Mouse (Mus musculus) 3134 (cell line): ENCODE measurements around the gene Ubn1.
A peak's percentile ranks its signal among the peaks of the same experiment; 100 is the strongest.

Experiments used
- DNase-seq: peaks from one replicate; pipeline ENCODE4 v3.0.0-alpha.2; 2011; ENCODE audit warnings: low spot score; ENCODE audit not compliant: insufficient read length; ENCODE audit errors: extremely low read depth

The Ubn1 gene

DNA sequence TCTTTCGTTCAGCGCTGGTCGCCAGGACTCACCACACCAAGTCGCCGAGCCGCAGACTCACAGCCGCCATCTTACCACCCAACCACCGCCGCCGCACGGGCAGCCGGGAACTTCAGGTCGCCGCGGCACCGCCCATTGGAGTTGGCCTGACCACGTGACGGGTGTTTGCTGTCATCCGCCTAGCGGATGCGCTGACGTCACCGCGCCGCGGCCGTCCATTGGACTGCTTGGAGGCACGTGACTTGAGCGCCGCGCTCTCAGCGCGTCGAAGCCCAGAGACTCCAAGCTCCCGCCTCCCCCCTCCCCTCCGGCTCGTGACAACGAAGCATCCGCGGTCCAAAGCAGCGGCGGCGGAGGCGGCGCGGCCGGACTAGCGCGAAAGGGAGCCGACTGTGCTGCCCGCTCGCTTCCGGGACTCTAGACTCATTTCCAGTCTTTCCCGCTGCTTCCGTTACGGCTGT lies at the start of gene Ubn1, which contains the start of gene Glyr1:
Gene Ubn1, plus strand, starts transcription at position 284 of the 461 bp plus-strand sequence.
Gene Glyr1, minus strand, starts transcription at position 90 of the 461 bp plus-strand sequence.
- DNase-seq = peak; percentile 100

- DNase-seq = no peak
Measured at GRCm38 (mm10) chr16:5000611-5001010, 49.2 kb upstream of the Ubn1 start.

DNA sequence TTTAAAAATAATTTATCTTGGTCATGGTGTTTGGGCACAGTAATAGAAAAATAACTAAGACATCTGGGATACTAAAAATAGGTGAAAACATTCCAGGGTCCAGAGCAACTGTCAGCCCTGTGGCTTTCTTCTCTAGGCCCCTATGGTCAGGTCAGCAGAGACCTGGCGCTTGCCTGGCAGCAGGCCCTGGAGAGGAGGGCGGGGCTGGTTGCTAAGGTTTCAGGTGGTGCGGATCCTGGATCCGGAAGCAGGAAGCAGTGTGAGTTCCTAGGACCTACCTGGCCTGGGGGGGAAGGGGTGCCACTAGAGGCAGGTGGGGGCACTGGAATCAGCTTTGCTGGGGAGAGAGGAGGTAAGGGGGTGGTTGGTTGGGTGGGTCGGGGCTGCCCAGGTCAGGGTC lies 42.8 kb upstream of the Ubn1 start, which contains the start of gene Smim22:
Gene Smim22, plus strand, starts transcription at position 222 of the 400 bp plus-strand sequence.
- DNase-seq = no peak

GRCm38 (mm10) chr16:5007492-5007891 lies 42.4 kb upstream of the Ubn1 start:
- no peak for DNase-seq

- DNase-seq = no peak
Measured at GRCm38 (mm10) chr16:5008076-5008475, 41.8 kb upstream of the Ubn1 start.

- DNase-seq = no peak
Measured at GRCm38 (mm10) chr16:5010371-5010935, 39.4 kb upstream of the Ubn1 start.

DNA sequence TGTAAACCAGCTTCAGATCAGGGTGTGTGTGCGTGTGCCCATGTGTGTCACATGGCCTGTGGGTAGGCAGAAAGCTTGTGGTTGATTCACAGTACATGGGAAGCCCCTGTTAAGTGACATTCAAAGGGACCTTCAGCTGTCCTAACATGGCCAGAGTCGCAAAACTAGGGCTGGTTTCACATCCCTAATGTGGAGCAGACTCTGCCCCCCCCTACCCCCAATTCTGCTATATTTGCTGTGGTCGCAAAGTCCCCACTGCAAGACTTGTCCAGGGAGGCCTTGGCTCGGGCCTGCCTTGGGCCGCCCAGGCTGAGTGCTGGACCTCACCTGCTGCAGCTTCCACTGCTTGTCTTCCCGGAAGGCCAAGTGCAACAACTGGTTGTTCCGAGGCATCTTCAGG lies 38.6 kb upstream of the Ubn1 start:
- DNase-seq = no peak

DNA sequence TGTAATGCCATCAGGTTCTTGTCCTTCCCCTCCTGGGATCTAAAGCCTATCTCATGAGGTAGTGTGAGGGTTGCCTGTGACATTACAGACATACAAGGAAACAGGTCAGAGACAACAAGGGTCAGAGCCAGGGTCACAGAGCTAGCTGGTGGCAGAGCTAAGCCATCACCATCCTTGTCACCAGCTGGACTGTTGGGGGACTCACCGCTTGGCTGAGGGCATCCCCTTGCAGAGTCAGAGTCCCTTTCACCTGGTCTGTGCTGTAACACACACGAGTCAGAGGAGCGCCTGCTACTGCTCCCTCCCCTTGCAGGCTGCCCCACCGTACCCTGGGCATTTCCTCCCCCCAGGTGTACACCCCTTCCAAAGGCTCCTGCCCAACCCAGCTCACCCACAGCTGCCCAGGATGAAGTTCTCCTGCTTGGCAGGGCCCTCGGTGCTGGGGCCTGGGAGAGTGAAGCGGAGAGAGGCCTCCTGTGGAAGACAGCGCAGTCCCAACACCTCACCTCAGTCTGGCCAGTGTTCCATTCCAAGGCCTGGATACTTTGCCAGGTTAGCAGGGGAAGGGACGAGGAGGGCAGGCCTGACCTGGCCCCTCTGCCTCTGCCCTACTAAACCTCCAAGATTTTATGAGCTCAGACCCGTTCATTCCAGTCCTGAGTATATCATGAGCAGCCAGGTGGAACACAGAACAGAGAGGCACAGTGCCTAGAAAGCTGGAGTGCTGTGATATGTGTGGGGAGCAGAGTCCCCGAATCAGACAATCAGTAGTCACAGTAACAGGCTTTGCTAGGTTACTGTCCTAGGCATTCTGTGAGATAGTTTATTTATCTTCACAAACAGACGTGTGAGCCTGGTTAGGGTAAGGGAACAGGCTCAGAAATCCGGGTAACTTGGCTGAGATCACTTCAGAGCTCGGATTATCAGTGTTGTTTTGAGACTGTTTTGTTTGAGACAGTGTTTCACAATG lies 37.5 kb upstream of the Ubn1 start:
- DNase-seq = no peak

DNA sequence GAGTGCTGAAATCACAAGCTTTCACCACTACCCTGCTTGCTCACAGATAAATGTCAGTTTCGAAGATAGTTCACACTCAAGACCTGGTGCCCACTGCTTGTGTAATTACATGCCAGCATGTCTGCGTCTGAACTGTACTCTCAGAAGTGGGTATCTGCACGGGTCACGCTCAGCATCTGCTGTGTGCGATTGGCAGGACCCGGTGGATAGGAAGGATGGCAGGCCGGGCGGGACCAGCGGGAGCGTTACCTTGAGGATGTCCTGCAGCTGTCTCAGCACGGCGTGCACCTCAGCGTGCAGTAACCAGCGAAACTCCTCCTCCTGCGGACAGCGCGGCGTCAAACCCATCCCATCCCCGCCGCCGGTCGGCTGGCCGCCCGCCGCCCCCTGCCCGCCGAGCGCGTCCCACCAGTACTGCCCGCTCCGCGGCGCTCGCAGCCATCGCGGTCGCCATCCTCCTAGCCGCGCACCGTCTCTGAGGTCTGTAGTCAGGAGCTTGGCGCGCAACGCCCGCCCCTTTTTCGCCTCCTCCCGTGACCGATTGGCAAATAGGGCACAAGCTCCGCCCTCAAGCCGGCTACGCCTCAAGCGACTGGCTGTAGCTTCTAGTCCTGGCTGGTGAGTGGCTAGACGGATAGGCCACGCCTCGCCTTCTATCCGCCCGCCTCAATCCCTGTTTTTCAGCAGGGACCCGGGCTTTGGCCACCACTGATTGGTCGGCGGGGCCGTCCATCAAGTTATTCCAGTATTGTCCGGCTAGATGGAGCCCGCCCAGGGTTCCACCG lies 36.6 kb upstream of the Ubn1 start, which contains the start of gene Rogdi:
Gene Rogdi, minus strand, starts transcription at position 500 of the 785 bp plus-strand sequence.
- peak; percentile 99 for DNase-seq

- no peak for DNase-seq
Measured at GRCm38 (mm10) chr16:5014578-5014977, 35.3 kb upstream of the Ubn1 start.

GRCm38 (mm10) chr16:5024021-5024420 lies 25.8 kb upstream of the Ubn1 start:
- DNase-seq = no peak

GRCm38 (mm10) chr16:5029847-5030246 lies 20.0 kb upstream of the Ubn1 start:
- DNase-seq = peak; percentile 29

DNA sequence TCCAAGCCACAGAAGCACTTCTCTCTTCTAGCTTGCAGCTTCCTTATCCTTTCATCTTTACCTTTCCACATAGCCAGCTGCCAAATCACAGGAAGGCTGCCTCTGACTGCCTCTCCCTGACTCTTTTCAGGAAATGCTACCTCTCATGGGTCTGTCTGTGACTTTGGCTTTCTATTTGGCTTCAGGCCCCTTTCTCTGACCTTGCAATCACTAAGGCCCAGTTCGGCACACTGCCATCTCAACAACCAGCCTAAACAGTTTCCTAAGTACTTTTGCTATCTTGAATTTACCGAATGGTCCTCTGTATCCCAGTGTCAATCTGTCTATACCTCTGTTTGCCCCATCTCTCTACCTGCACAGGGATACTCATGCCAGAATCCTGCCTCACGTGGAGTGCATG lies 14.3 kb upstream of the Ubn1 start:
- no peak for DNase-seq

DNA sequence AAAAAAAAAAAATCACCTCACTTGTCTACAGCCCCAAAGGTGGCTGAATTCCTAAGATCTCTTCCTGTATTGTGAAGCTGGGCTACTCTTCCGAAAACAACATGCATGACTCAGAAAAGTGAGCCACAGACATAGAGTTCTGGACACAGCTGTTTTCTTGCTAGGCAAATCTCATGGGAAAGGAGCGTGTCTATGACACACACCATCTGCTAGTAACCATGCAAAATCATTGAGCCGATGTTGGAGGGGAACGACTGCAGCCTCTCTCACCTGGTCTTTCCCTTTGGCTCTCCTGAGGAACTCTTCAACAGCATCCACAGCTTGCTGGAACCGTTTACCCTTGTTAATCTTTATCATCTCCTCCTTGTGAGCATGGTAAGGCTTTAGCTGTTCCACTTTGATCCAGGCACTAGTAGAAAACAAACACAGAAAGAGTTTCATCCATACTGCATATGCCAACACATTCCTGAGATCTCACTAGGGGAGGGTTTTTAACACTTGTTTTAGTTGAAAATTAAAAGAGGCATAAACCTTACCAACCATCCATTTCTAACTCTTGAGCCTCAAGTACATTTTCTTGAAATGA lies 13.1 kb upstream of the Ubn1 start:
- no peak for DNase-seq

- no peak for DNase-seq
Measured at GRCm38 (mm10) chr16:5045322-5045721, 4.5 kb upstream of the Ubn1 start.

GRCm38 (mm10) chr16:5049182-5049773 lies 579 bp upstream of the Ubn1 start:
- DNase-seq = no peak

DNA sequence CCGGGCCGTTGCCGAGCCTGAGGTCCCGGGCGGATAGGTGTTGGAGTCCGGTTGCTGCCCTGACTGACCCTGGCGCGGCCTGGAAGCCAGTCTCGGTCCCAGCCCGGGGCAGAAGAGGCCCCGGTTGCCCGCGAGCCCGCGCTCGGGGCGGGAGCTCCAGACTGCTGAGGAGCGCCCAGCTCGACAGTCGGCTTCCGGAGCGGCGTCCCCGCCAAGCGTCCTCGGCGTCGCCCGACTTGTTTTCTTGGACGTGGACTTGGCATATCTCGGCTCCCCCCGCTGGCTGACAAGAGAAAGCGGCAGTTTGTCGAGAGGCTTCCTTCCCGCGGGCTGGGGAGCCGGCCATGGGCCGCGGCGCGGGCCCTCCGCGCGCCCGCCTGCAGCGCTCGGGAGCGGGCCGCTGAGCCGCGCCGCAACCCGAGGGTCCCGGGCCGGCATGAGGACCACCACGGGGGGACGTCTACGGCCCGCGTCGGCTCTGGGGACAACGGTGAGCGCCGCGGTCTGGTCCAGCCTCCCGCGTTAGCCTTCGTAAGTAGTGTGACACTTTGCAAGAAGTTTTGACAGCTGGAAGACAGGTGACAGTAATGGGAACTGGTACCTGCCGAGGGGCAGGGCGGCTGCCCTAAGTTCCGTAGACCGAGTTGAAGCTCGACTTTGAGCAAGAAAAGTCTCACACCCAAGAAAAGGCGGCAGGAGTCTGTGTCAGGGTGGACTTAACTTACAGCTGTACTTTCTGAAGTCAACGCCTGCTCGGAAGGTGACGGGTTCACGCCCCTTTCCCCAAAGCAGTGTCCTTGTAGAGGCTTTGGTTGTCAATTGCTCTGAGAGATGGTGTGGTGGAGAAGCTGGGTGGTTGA lies 624 bp downstream of the Ubn1 start:
- peak; percentile 62 for DNase-seq

DNA sequence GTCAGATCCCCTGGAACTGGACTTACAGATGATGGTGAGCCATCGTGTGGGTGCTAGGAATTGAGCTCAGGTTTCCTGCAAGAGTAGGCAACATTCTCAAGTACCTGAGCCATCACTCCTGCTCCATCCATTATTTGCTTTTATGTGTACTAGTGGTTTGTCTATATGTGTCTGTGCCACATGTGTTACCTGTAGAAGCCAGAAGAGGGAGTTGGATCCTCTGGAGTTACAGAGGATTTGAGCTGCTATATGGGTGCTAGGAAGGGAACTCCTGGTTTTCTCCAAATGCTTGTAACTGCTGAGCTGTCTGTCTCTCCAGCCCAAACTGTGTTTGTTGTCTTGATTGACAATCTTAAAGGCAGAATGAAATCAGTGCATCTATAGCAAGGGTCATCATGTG lies 8.3 kb downstream of the Ubn1 start:
- peak; percentile 18 for DNase-seq

DNA sequence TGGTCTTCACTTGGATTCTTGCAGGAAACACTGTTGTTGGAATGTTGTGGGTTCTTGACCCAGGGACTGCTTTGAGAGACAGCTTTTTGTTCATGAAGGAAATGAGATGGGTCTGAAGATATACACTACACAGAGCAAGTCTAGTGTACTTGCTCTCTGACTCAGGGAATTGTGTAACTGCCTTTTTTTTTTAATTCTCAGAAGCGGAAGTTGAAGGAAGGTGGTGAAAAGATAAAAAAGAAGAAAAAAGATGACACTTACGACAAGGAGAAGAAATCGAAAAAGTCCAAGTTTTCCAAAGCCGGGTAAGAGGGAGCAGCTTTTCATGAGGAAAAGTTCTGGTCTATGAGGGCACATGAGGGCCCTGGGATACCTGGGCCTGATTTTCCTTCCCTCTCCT lies 13.6 kb downstream of the Ubn1 start:
- DNase-seq = no peak
